In genomic region chr14:48482762-48483161, GRCm38 (mm10) we compare ENCODE assay signal across 28 mouse cellular contexts.
"Had no signal": no experiment of that assay in that cellular context is flagged by ENCODE, and none has a peak within 500 bp of the region (broad histone marks: within the 10 kb centered on the region; RNA-seq: fewer than 3 reads in every experiment).

No protein-coding gene starts in this region.

- ATAC-seq: forebrain, embryonic 13.5 days; forebrain, embryonic 14.5 days; forebrain, embryonic 15.5 days; forebrain, embryonic 16.5 days; forebrain, postnatal 0 days had no signal

- DNase-seq: cerebellum, adult 2 months; cerebellum, adult 8-10 months; cerebellum, adult 9-10 months; cerebellum, adult 9-11 months; cerebellum, postnatal 10 days; cerebellum, postnatal 14 days; cerebellum, postnatal 25 days; cerebellum, postnatal 36 days; embryo, embryonic 11 days; forebrain, postnatal 0 days; gastrocnemius, adult 2 months; gastrocnemius, postnatal 10 days; gastrocnemius, postnatal 14 days; gastrocnemius, postnatal 25 days; gastrocnemius, postnatal 36 days; heart, adult 11 months; heart, adult 18-20 months had no signal

- H3K4me3 ChIP-seq: embryonic facial prominence, embryonic 10.5 days; embryonic facial prominence, embryonic 12.5 days; embryonic facial prominence, embryonic 13.5 days; embryonic facial prominence, embryonic 15.5 days; erythroblast, embryonic 14.5 days; forebrain, embryonic 10.5 days; forebrain, embryonic 12.5 days; forebrain, embryonic 13.5 days; forebrain, embryonic 15.5 days; gastrocnemius, adult 2 months had no signal

- H3K4me2 ChIP-seq: embryonic facial prominence, embryonic 12.5 days; embryonic facial prominence, embryonic 13.5 days; embryonic facial prominence, embryonic 15.5 days; forebrain, embryonic 12.5 days; forebrain, embryonic 13.5 days; forebrain, embryonic 15.5 days had no signal

- H3K4me1 ChIP-seq: embryonic facial prominence, embryonic 10.5 days; embryonic facial prominence, embryonic 12.5 days; embryonic facial prominence, embryonic 13.5 days; embryonic facial prominence, embryonic 15.5 days had no signal

- H3K9ac ChIP-seq: embryonic facial prominence, embryonic 12.5 days; embryonic facial prominence, embryonic 13.5 days; embryonic facial prominence, embryonic 15.5 days; forebrain, embryonic 12.5 days; forebrain, embryonic 13.5 days; forebrain, embryonic 15.5 days; forebrain, postnatal 0 days had no signal

- H3K9me3 ChIP-seq: embryonic facial prominence, embryonic 10.5 days; embryonic facial prominence, embryonic 12.5 days; embryonic facial prominence, embryonic 13.5 days; embryonic facial prominence, embryonic 15.5 days; forebrain, embryonic 10.5 days; forebrain, embryonic 12.5 days; forebrain, embryonic 13.5 days; forebrain, embryonic 15.5 days had no signal

- H3K27ac ChIP-seq: embryonic facial prominence, embryonic 10.5 days; embryonic facial prominence, embryonic 12.5 days; embryonic facial prominence, embryonic 13.5 days; embryonic facial prominence, embryonic 15.5 days; forebrain, embryonic 10.5 days; forebrain, embryonic 12.5 days; forebrain, embryonic 13.5 days; forebrain, embryonic 15.5 days; gastrocnemius, adult 2 months had no signal

- H3K27me3 ChIP-seq: embryonic facial prominence, embryonic 12.5 days; embryonic facial prominence, embryonic 13.5 days; embryonic facial prominence, embryonic 15.5 days; forebrain, embryonic 12.5 days; forebrain, embryonic 13.5 days; forebrain, embryonic 15.5 days had no signal
